Mouse (Mus musculus): ENCODE results near the gene Daam1. TPM values are rescaled to one million over a fixed set of nuclear protein-coding genes. Genes with fewer than 3 reads are reported as not detected.

Gene Daam1
- total RNA-seq, 2 experiments from 2014 or later, result 66.6 to 71.9 TPM

- no peak for DNase-seq
These were observed 70.3 kb downstream of the Daam1 start for GRCm38 (mm10) chr12:71901211-71901610.

- DNase-seq, result no peak
These were observed 71.0 kb downstream of the Daam1 start for GRCm38 (mm10) chr12:71901859-71902258.

GRCm38 (mm10) chr12:71902317-71902716, 71.4 kb downstream of the Daam1 start:
- DNase-seq, result no peak

- DNase-seq, result no peak
These were observed 72.3 kb downstream of the Daam1 start for GRCm38 (mm10) chr12:71903218-71903617.

GRCm38 (mm10) chr12:71904310-71904709, 73.4 kb downstream of the Daam1 start:
- no peak for DNase-seq

GRCm38 (mm10) chr12:71904926-71905325, 74.0 kb downstream of the Daam1 start:
- DNase-seq, result no peak

- no peak for DNase-seq
These were observed 74.9 kb downstream of the Daam1 start for GRCm38 (mm10) chr12:71905640-71906320.

- no peak for DNase-seq
These were observed 75.8 kb downstream of the Daam1 start for GRCm38 (mm10) chr12:71906582-71907267.

GRCm38 (mm10) chr12:71908984-71909383, 78.1 kb downstream of the Daam1 start:
- DNase-seq, result no peak

- DNase-seq, result no peak
These were observed 79.4 kb downstream of the Daam1 start for GRCm38 (mm10) chr12:71910246-71910645.

- no peak for DNase-seq
These were observed 81.4 kb downstream of the Daam1 start for GRCm38 (mm10) chr12:71912262-71912661.

GRCm38 (mm10) chr12:71919156-71919555, 88.3 kb downstream of the Daam1 start:
- no peak for DNase-seq

GRCm38 (mm10) chr12:71919962-71920361, 89.1 kb downstream of the Daam1 start:
- DNase-seq, result no peak

- no peak for DNase-seq
These were observed 92.0 kb downstream of the Daam1 start for GRCm38 (mm10) chr12:71922827-71923381.

- DNase-seq, result no peak
These were observed 94.2 kb downstream of the Daam1 start for GRCm38 (mm10) chr12:71924978-71925529.

- no peak for DNase-seq
These were observed 95.3 kb downstream of the Daam1 start for GRCm38 (mm10) chr12:71925990-71926700.

- DNase-seq, result no peak
These were observed 97.2 kb downstream of the Daam1 start for GRCm38 (mm10) chr12:71928092-71928491.

- DNase-seq, result no peak
These were observed 99.0 kb downstream of the Daam1 start for GRCm38 (mm10) chr12:71929876-71930275.

GRCm38 (mm10) chr12:71932433-71933386, 101.8 kb downstream of the Daam1 start:
- no peak for DNase-seq

- no peak for DNase-seq
These were observed 103.2 kb downstream of the Daam1 start for GRCm38 (mm10) chr12:71933989-71934645.

GRCm38 (mm10) chr12:71936636-71937035, 105.8 kb downstream of the Daam1 start:
- no peak for DNase-seq

Data from layer of hippocampus, postnatal 36 days (tissue).